Mouse (Mus musculus): ENCODE measurements at regions not wholly inside any gene's neighbourhood (a gene's known extent, or its start where the extent isn't known, plus 50 kb on each side); places are given as distances from the start of the nearest gene placed in this dataset.

GRCm38 (mm10) chr6:103312149-103312548, 198.2 kb upstream of the Chl1 start:
- DNase-seq (ENCODE audit: low spot score): no peak

- DNase-seq (ENCODE audit: low spot score): no peak
Measured at GRCm38 (mm10) chr6:103312935-103313334, 197.5 kb upstream of the Chl1 start.

GRCm38 (mm10) chr6:103318081-103318480, 192.3 kb upstream of the Chl1 start:
- no peak for DNase-seq (ENCODE audit: low spot score)

- no peak for DNase-seq (ENCODE audit: low spot score)
Measured at GRCm38 (mm10) chr6:103318677-103319359, 191.6 kb upstream of the Chl1 start.

GRCm38 (mm10) chr6:103319964-103320363, 190.4 kb upstream of the Chl1 start:
- DNase-seq (ENCODE audit: low spot score): no peak

GRCm38 (mm10) chr6:103320550-103320949, 189.8 kb upstream of the Chl1 start:
- DNase-seq (ENCODE audit: low spot score): no peak

GRCm38 (mm10) chr6:103321058-103321457, 189.3 kb upstream of the Chl1 start:
- no peak for DNase-seq (ENCODE audit: low spot score)

GRCm38 (mm10) chr6:103322442-103322841, 187.9 kb upstream of the Chl1 start:
- no peak for DNase-seq (ENCODE audit: low spot score)

- DNase-seq (ENCODE audit: low spot score): no peak
Measured at GRCm38 (mm10) chr6:103335683-103336082, 174.7 kb upstream of the Chl1 start.

GRCm38 (mm10) chr6:103339961-103340732, 170.2 kb upstream of the Chl1 start:
- DNase-seq (ENCODE audit: low spot score): no peak

GRCm38 (mm10) chr6:103343515-103343914, 166.9 kb upstream of the Chl1 start:
- DNase-seq (ENCODE audit: low spot score): no peak

- DNase-seq (ENCODE audit: low spot score): no peak
Measured at GRCm38 (mm10) chr6:103344413-103344812, 166.0 kb upstream of the Chl1 start.

- no peak for DNase-seq (ENCODE audit: low spot score)
Measured at GRCm38 (mm10) chr6:103345195-103345594, 165.2 kb upstream of the Chl1 start.

- no peak for DNase-seq (ENCODE audit: low spot score)
Measured at GRCm38 (mm10) chr6:103352405-103353124, 157.8 kb upstream of the Chl1 start.

GRCm38 (mm10) chr6:103353346-103353745, 157.0 kb upstream of the Chl1 start:
- no peak for DNase-seq (ENCODE audit: low spot score)

GRCm38 (mm10) chr6:103366782-103367491, 143.4 kb upstream of the Chl1 start:
- no peak for DNase-seq (ENCODE audit: low spot score)

- DNase-seq (ENCODE audit: low spot score): no peak
Measured at GRCm38 (mm10) chr6:103374956-103375355, 135.4 kb upstream of the Chl1 start.

- DNase-seq (ENCODE audit: low spot score): no peak
Measured at GRCm38 (mm10) chr6:103377277-103377676, 133.1 kb upstream of the Chl1 start.

GRCm38 (mm10) chr6:103378047-103378446, 132.3 kb upstream of the Chl1 start:
- no peak for DNase-seq (ENCODE audit: low spot score)

GRCm38 (mm10) chr6:103381030-103381429, 129.4 kb upstream of the Chl1 start:
- DNase-seq (ENCODE audit: low spot score): no peak

- no peak for DNase-seq (ENCODE audit: low spot score)
Measured at GRCm38 (mm10) chr6:103381930-103382329, 128.5 kb upstream of the Chl1 start.

- DNase-seq (ENCODE audit: low spot score): no peak
Measured at GRCm38 (mm10) chr6:103386591-103386990, 123.8 kb upstream of the Chl1 start.
